Mouse (Mus musculus) olfactory bulb, adult 2 months (tissue): ENCODE measurements at regions not wholly inside any gene's neighbourhood (a gene's known extent, or its start where the extent isn't known, plus 50 kb on each side); places are given as distances from the start of the nearest gene placed in this dataset.

ENCODE experiments used
- CTCF ChIP-seq: fragments of 200-500 bp; IDR thresholded peaks from 2 replicates; pipeline ENCODE4 v1.5.1; 2012; ENCODE audit warnings: low read depth, mild to moderate bottlenecking, low read length, moderate library complexity; ENCODE audit not compliant: insufficient read depth
- POLR2A ChIP-seq: fragments of 200-500 bp; IDR thresholded peaks from 2 replicates; pipeline ENCODE4 v1.6.1; 2012; ENCODE audit warnings: mild to moderate bottlenecking, low read depth, low read length, moderate library complexity; ENCODE audit not compliant: insufficient read depth

- TF ChIP-seq CTCF (no peak), POLR2A (no peak)
Observed at GRCm38 (mm10) chr10:119111886-119112285, 128.0 kb downstream of the Cand1 start.
